Mouse (Mus musculus) midbrain, embryonic 12.5 days (tissue): ENCODE measurements around the gene Gm527. TPM values are rescaled to one million over a fixed set of nuclear protein-coding genes. Genes with fewer than 3 reads are reported as not detected.

Experiments used
- ATAC-seq: fragments of 200-750 bp; cut with Nextera tagmentation; 2 replicates; pipeline ENCODE4 v1.8.0; 2017; ENCODE audit warnings: low read depth, moderate TSS enrichment, moderate library complexity; ENCODE audit not compliant: low FRiP score
- H3K27ac ChIP-seq: fragments of 300-500 bp; sonication (generic); replicated peaks from 2 replicates; pipeline ENCODE4 v1.5.1; 2016; ENCODE audit warnings: mild to moderate bottlenecking
- H3K27me3 ChIP-seq: fragments of 300-500 bp; sonication (generic); 2 replicates; pipeline ENCODE4 v1.6.1; 2016; ENCODE audit warnings: mild to moderate bottlenecking
- H3K36me3 ChIP-seq: fragments of 300-500 bp; sonication (generic); 2 replicates; pipeline ENCODE4 v1.6.1; 2016
- H3K4me1 ChIP-seq: fragments of 300-500 bp; sonication (generic); 2 replicates; pipeline ENCODE4 v1.6.1; 2016
- H3K4me2 ChIP-seq: fragments of 300-500 bp; sonication (generic); replicated peaks from 2 replicates; pipeline ENCODE4 v1.6.1; 2016; ENCODE audit warnings: mild to moderate bottlenecking, moderate library complexity
- H3K4me3 ChIP-seq: fragments of 300-500 bp; sonication (generic); 2 replicates; pipeline ENCODE4 v1.5.1; 2016; ENCODE audit warnings: mild to moderate bottlenecking
- H3K9ac ChIP-seq: fragments of 300-500 bp; sonication (generic); replicated peaks from 2 replicates; pipeline ENCODE4 v1.6.1; 2016; ENCODE audit warnings: mild to moderate bottlenecking, moderate library complexity
- H3K9me3 ChIP-seq: fragments of 300-500 bp; sonication (generic); 2 replicates; pipeline ENCODE4 v1.6.1; 2016; ENCODE audit warnings: mild to moderate bottlenecking
- WGBS: fragments of 180-500 bp; shearing (Covaris S2); methylation state at CpG from one replicate; pipeline ENCODE4 v1.1.7; 2016; 5-methylcytosine and 5-hydroxymethylcytosine counted together
- polyA plus RNA-seq: library from polyadenylated mRNA; unstranded; fragments of >200 nt; fragmentation: Nextera tagmentation; extraction: Ambion mirVana; gene quantifications from 2 replicates; pipeline ENCODE4 v1.2.1, GENCODE M21; 2016

Gm527 gene
- polyA plus RNA-seq, 1 experiment from 2014 or later = 2.9 TPM

DNA sequence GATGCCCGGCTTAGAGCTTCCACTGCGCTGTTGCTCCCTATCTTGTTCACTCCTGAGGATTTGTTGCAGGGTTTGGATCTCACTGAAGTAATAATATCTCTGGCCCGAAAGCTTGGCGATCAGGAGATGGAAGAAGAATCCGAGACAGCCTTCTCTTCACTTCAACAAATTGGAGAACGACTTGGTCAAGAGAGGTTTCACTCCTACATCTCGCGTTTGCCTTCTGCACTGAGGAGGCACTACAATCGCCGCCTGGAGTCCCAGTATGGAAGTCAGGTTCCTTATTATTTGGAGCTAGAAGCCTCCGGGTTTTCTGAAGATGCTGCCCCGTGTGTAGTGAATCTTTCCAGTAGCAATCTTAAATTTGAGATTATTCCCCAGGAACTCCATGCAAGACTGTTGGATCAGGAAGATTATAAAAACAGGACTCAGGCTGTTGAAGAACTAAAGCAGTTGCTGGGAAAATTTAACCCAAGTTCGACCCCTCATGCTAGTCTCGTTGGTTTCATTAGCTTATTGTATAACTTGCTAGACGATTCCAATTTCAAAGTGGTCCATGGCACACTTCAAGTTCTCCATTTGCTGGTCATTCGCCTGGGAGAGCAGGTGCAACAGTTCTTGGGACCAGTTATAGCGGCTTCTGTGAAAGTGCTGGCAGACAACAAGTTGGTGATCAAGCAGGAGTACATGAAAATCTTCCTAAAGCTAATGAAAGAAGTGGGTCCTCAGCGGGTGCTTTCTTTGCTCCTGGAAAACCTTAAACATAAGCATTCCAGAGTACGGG is 49.1 kb downstream of the Gm527 start:
- Histone ChIP-seq H3K36me3 (no peaks in the 10 kb centered on the region), H3K4me2 (peak overlapping the region; percentile 98), H3K4me3 (peak overlapping the region; percentile 67), H3K4me1 (peaks cover 44% of the 10 kb centered on the region), H3K27me3 (no peaks in the 10 kb centered on the region), H3K9ac (peak overlapping the region; percentile 92), H3K9me3 (no peaks in the 10 kb centered on the region), H3K27ac (peak overlapping the region; percentile 92; the same call in 1 of the 2 replicates)
- WGBS = 4% methylated on average over 19 of the region's 19 CpGs
- ATAC-seq = no peak

DNA sequence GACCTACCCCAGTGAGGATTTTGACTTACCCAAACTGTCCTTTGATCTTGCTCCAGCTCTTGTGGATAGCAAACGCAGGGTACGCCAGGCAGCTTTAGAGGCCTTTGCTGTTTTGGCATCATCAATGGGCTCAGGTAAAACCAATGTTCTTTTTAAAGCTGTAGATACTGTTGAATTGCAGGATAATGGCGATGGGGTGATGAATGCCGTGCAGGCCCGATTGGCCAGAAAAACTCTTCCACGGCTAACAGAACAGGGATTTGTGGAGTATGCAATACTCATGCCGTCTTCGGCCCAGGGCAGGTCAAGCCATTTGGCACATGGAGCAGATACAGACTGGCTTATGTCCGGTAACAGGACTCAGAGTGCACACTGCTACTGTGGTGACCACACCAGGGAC is 49.8 kb downstream of the Gm527 start:
- Histone ChIP-seq H3K9ac (peak overlapping the region; percentile 92), H3K9me3 (no peaks in the 10 kb centered on the region), H3K4me1 (peaks cover 48% of the 10 kb centered on the region), H3K4me3 (peak overlapping the region; percentile 67), H3K27me3 (no peaks in the 10 kb centered on the region), H3K27ac (0 out of 2 replicates have a peak overlapping the region, but pooled peaks have one; percentile 20), H3K36me3 (no peaks in the 10 kb centered on the region), H3K4me2 (peak overlapping the region; percentile 98)
- ATAC-seq = no peak
- WGBS = 2% methylated on average over 9 of the region's 9 CpGs

DNA sequence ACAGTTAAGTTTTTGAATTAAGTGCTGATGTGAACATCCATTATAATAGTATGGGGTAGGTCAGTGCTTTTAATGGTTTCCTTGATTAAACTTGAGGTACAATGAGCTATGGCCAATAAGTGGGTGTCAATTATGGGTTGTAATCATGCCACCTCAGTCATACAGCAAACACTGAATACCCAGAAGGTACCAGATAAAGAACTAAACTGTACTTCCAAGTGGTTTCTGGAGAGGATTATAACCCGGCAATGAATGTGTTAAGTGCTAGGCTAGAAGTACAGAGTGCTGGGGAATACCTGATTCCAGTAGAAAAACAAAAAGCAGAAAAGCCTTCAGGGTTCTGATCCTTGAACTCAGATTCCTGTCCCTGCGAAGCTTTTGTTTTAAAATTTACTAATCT is 50.4 kb downstream of the Gm527 start:
- no peaks in the 10 kb centered on the region for H3K9me3 ChIP-seq
- no peak for ATAC-seq
- H3K4me3 ChIP-seq = peak overlapping the region; percentile 67
- peak overlapping the region; percentile 98 for H3K4me2 ChIP-seq
- H3K36me3 ChIP-seq = no peaks in the 10 kb centered on the region
- WGBS = 5% methylated on average over 2 of the region's 2 CpGs
- peaks cover 48% of the 10 kb centered on the region for H3K4me1 ChIP-seq
- H3K9ac ChIP-seq = peak overlapping the region; percentile 92
- no peaks in the 10 kb centered on the region for H3K27me3 ChIP-seq
- H3K27ac ChIP-seq = no peak overlapping the region

DNA sequence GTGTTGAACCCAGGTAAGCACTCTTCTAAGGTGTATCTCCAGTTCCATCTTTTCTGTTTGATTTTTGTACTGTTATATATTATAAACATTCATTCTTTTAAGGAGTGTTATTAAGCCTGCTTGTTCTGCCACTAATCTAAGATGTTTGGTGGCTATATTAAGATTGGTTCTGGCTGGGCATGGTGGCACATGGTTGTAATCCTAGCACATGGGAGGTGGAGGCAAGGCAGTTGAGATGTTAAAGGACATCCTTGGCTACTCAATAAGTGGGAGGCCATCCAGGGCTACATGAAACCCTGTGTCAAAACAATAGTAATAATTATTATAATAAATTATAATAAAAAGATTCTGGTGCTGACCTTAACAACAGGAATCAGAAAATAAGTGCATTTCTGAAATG is 53.7 kb downstream of the Gm527 start:
- ATAC-seq = no peak
- H3K27ac ChIP-seq = no peak overlapping the region
- H3K36me3 ChIP-seq = no peaks in the 10 kb centered on the region
- peak overlapping the region; percentile 52 for H3K4me2 ChIP-seq
- H3K4me3 ChIP-seq = no peak overlapping the region
- no peaks in the 10 kb centered on the region for H3K9me3 ChIP-seq
- H3K27me3 ChIP-seq = no peaks in the 10 kb centered on the region
- H3K4me1 ChIP-seq = peaks cover 44% of the 10 kb centered on the region
- H3K9ac ChIP-seq = no peak overlapping the region

DNA sequence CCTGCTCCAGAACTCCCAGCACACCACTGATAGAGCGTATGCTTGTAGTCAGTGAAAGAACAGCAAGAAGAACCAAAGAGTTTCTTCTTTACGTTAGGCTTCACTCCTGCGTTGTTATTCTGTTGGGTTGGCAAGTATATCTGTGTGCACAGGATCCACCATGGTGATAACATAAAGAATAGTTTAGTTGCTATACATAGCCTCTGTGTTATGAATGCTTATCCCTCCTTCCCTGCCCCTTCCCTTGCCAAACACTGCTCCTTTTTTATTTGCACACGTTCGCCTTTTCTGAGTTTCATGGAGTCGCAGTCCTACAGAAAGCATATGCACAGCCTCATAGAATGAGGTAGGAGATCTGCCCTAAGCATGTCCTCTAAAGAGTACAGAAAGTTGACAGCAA is 54.4 kb downstream of the Gm527 start:
- Histone ChIP-seq H3K9ac (no peak overlapping the region), H3K4me3 (no peak overlapping the region), H3K36me3 (0 out of 2 replicates have a peak, but pooled peaks cover 1% of the 10 kb centered on the region), H3K27me3 (no peaks in the 10 kb centered on the region), H3K4me1 (peaks cover 38% of the 10 kb centered on the region), H3K27ac (no peak overlapping the region), H3K4me2 (peak overlapping the region; percentile 18; the same call in 1 of the 2 replicates), H3K9me3 (no peaks in the 10 kb centered on the region)
- ATAC-seq = no peak
- WGBS = 80% methylated on average over 6 of the region's 6 CpGs

Other genes starting within 250 kb of the Gm527 start
- 19.5 and 20.4 TPM in 2 replicates for gene Klhl28, start 47.6 kb downstream of the Gm527 start, polyA plus RNA-seq
- gene Togaram1, start 47.9 kb downstream of the Gm527 start, polyA plus RNA-seq = 27.5 and 33.4 TPM in 2 replicates
- 66.9 and 68.1 TPM in 2 replicates for gene Prpf39, start 118.4 kb downstream of the Gm527 start, polyA plus RNA-seq
- 619 and 629 TPM in 2 replicates for gene Fkbp3, start 156.1 kb downstream of the Gm527 start, polyA plus RNA-seq
- 14.3 and 15.9 TPM in 2 replicates for gene Fancm, start 157.7 kb downstream of the Gm527 start, polyA plus RNA-seq